Comparison of ENCODE assay signal across 8 mouse cellular contexts in the genomic region with DNA sequence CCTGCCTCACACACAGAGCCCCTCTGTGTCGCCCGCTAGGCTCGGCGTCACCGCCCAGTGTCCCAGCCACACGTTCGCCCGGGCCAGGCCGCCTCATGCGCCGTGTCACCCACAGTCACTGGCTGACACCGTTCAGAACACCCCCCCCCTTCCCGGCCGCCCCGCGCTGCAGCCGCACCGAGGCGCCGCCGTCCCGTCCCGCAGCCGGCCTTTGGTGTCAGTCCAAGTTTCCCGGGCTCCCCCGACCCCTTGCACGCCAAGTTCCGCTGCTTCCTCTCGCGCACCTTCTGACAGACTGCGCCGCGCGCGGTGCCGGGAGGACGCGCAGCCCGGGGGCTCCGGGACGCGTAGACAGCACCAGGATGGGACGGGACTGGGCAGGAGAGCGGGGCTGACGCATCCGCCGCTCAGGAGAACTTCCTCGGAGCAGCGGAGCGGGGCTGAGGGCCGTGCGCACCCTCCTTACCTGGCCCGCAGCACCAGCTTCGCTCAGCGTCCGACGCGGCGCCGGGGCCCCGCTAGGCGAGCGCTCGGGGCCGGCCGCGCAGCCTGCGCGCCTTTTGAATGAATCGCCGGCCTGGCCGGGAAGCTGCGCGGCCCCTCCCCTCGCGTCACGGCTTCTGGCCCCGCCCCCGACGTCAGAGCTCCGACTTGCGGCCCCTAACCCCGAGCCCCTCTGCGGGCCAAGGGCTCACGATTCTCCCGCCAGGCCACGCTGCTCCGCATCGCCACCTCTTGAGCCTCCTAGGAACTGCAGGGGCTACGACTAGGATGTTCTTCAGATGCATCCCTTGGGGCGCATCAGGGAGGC. TPM values are rescaled to one million over a fixed set of nuclear protein-coding genes. Genes with fewer than 3 reads are reported as not detected.
DNase-seq lines count a peak whose midpoint lies in the region; ATAC-seq and TF ChIP-seq lines count a peak whose summit lies in the region.

Gene Relt (minus strand): TSS at position 619 of the 811 bp plus-strand sequence.

- no peaks in the 10 kb centered on the region; the same call in 1 of the 2 replicates for H3K27me3 ChIP-seq in E14TG2a.4 (ENCODE audit: insufficient read depth, low read length)
- H3K27me3 ChIP-seq in forebrain, embryonic 11.5 days (ENCODE audit: control insufficient read depth, insufficient read depth, low read length), result no peaks in the 10 kb centered on the region
- H3K27me3 ChIP-seq in heart, embryonic 16.5 days (ENCODE audit: control insufficient read depth, insufficient read depth, low read length), result no peaks in the 10 kb centered on the region
- no peaks in the 10 kb centered on the region for H3K27me3 ChIP-seq in liver, embryonic 14.5 days (ENCODE audit: control insufficient read depth, insufficient read depth, low read length)
- H3K27me3 ChIP-seq in stomach, embryonic 15.5 days (replicated peaks), result no peaks in the 10 kb centered on the region

- TF ChIP-seq CTCF in E14TG2a.4 (conservative IDR thresholded peaks at IDR 0.05; ENCODE audit: low read length), result peak; percentile 62
- TF ChIP-seq CTCF in liver, embryonic 14.5 days (IDR thresholded peaks at IDR 0.05; ENCODE audit: low read depth), result peak; percentile 90

- ATAC-seq in forebrain, embryonic 11.5 days (replicated peaks; ENCODE audit: low FRiP score), result peak; percentile 94
- ATAC-seq in heart, embryonic 16.5 days (replicated peaks; ENCODE audit: extremely low read depth, insufficient read depth, low FRiP score), result peak; percentile 89
- peak; percentile 86 for ATAC-seq in liver, embryonic 14.5 days (ENCODE audit: insufficient read depth)
- ATAC-seq in stomach, embryonic 15.5 days (ENCODE audit: insufficient read depth, low FRiP score, low read depth), result peak; percentile 88

- WGBS in forebrain, embryonic 11.5 days, result under 1% methylated on average over 82 of the region's 91 CpGs
- under 1% methylated on average over 88 of the region's 91 CpGs for whole genome bisulfite sequencing in heart, embryonic 16.5 days
- under 1% methylated on average over 91 of the region's 91 CpGs for WGBS in liver, embryonic 14.5 days (ENCODE audit: insufficient replicate concordance)
- WGBS in stomach, embryonic 15.5 days, result under 1% methylated on average over 89 of the region's 91 CpGs

- no peaks in the 10 kb centered on the region for H3K9me3 ChIP-seq in E14TG2a.4 (ENCODE audit: low read length)
- no peaks in the 10 kb centered on the region for H3K9me3 ChIP-seq in forebrain, embryonic 11.5 days (ENCODE audit: control insufficient read depth, low read length)
- no peaks in the 10 kb centered on the region for H3K9me3 ChIP-seq in heart, embryonic 16.5 days (replicated peaks; ENCODE audit: control insufficient read depth, low read length)
- H3K9me3 ChIP-seq in liver, embryonic 14.5 days (ENCODE audit: control insufficient read depth, low read length), result no peaks in the 10 kb centered on the region
- H3K9me3 ChIP-seq in stomach, embryonic 15.5 days, result no peaks in the 10 kb centered on the region

- 0 out of 2 replicates have a peak, but pooled peaks cover 9% of the 10 kb centered on the region for H3K36me3 ChIP-seq in E14TG2a.4 (ENCODE audit: insufficient read depth, low read length)
- H3K36me3 ChIP-seq in forebrain, embryonic 11.5 days (ENCODE audit: control insufficient read depth, insufficient read depth, low read length), result no peaks in the 10 kb centered on the region
- H3K36me3 ChIP-seq in heart, embryonic 16.5 days (ENCODE audit: control insufficient read depth, insufficient read depth), result no peaks in the 10 kb centered on the region
- peaks cover 14% of the 10 kb centered on the region for H3K36me3 ChIP-seq in liver, embryonic 14.5 days (replicated peaks; ENCODE audit: control insufficient read depth, insufficient read depth, low read depth)
- H3K36me3 ChIP-seq in stomach, embryonic 15.5 days, result no peaks in the 10 kb centered on the region

- peak within 1 kb of the TSS; percentile 98 for H3K4me2 ChIP-seq in forebrain, embryonic 11.5 days (ENCODE audit: low read depth, low read length, severe bottlenecking)
- peak within 1 kb of the TSS; percentile 90 for H3K4me2 ChIP-seq in heart, embryonic 16.5 days (ENCODE audit: low read depth, low read length)
- H3K4me2 ChIP-seq in liver, embryonic 14.5 days (ENCODE audit: low read depth), result peak within 1 kb of the TSS; percentile 89
- peak within 1 kb of the TSS; percentile 99 for H3K4me2 ChIP-seq in stomach, embryonic 15.5 days

- H3K9ac ChIP-seq in forebrain, embryonic 11.5 days (ENCODE audit: low read length), result peak within 1 kb of the TSS; percentile 67
- peak within 1 kb of the TSS; percentile 85 for H3K9ac ChIP-seq in heart, embryonic 16.5 days (ENCODE audit: low read length)
- H3K9ac ChIP-seq in liver, embryonic 14.5 days (replicated peaks), result peak within 1 kb of the TSS; percentile 97
- H3K9ac ChIP-seq in stomach, embryonic 15.5 days, result peak within 1 kb of the TSS; percentile 74

- TF ChIP-seq EP300 in liver, embryonic 14.5 days (IDR thresholded peaks at IDR 0.05; ENCODE audit: low read depth), result no peak

- H3K4me1 ChIP-seq in E14TG2a.4 (replicated peaks; ENCODE audit: low read depth, low read length), result peaks cover 49% of the 10 kb centered on the region
- H3K4me1 ChIP-seq in forebrain, embryonic 11.5 days (replicated peaks; ENCODE audit: control insufficient read depth, insufficient read depth, low read length), result peaks cover 6% of the 10 kb centered on the region
- peaks cover 27% of the 10 kb centered on the region for H3K4me1 ChIP-seq in heart, embryonic 16.5 days (ENCODE audit: control insufficient read depth, insufficient read depth, low read length)
- H3K4me1 ChIP-seq in liver, embryonic 14.5 days (replicated peaks; ENCODE audit: control insufficient read depth in 2 of 2, insufficient read depth in 2 of 2, low read length in 1 of 2), result peaks cover 38 to 45% of the 10 kb centered on the region in 2 experiments
- H3K4me1 ChIP-seq in stomach, embryonic 15.5 days, result 0 out of 2 replicates have a peak, but pooled peaks cover 6% of the 10 kb centered on the region

- peak; percentile 95 for DNase-seq in c-Kit-positive CD71-positive TER-119-negative erythroid progenitor cells, embryonic 14.5 days (ENCODE audit: low read depth)
- peak; percentile 99 for DNase-seq in forebrain, embryonic 11.5 days (ENCODE audit: low spot score)
- peak; percentile 94 for DNase-seq in kidney, postnatal 25 days
- peak; percentile 90 to 93 (median 91) for DNase-seq in liver, embryonic 14.5 days (ENCODE audit: low read depth in 3 of 3, low spot score in 3 of 3)
- DNase-seq in neural tube, embryonic 10.5 days (ENCODE audit: extremely low spot score, low spot score), result peak; percentile 98

- peak within 1 kb of the TSS; percentile 93 for H3K4me3 ChIP-seq in E14TG2a.4 (replicated peaks; ENCODE audit: low read length)
- peak within 1 kb of the TSS; percentile 56 for H3K4me3 ChIP-seq in forebrain, embryonic 11.5 days (ENCODE audit: low read depth, low read length)
- H3K4me3 ChIP-seq in heart, embryonic 16.5 days (ENCODE audit: low read length), result peak within 1 kb of the TSS; percentile 88
- peak within 1 kb of the TSS; percentile 87 to 91 for H3K4me3 ChIP-seq in liver, embryonic 14.5 days (ENCODE audit: insufficient read depth in 1 of 2, low read depth in 2 of 2, low read length in 2 of 2)
- peak within 1 kb of the TSS; percentile 77 for H3K4me3 ChIP-seq in stomach, embryonic 15.5 days (replicated peaks)

- peak within 1 kb of the TSS; percentile 34; the same call in 1 of the 2 replicates for H3K27ac ChIP-seq in forebrain, embryonic 11.5 days (ENCODE audit: low read depth, low read length)
- peak within 1 kb of the TSS; percentile 83 for H3K27ac ChIP-seq in heart, embryonic 16.5 days (ENCODE audit: low read length)
- peak within 1 kb of the TSS; percentile 82 for H3K27ac ChIP-seq in liver, embryonic 14.5 days
- H3K27ac ChIP-seq in stomach, embryonic 15.5 days, result peak within 1 kb of the TSS; percentile 77

RNA-seq across cellular contexts. Expression of gene Relt, which starts in this region (rescaled TPM):
- polyA plus RNA-seq in forebrain, embryonic 11.5 days (2014; fragmentation: Nextera tagmentation; extraction: Ambion mirVana), result 2.5 and 2.7 TPM in 2 replicates
- polyA plus RNA-seq in heart, embryonic 16.5 days (2015; fragmentation: Nextera tagmentation; extraction: Ambion mirVana), result 4.7 and 5.0 TPM in 2 replicates
- 12.2 and 17.2 TPM in 2 replicates for polyA plus RNA-seq in liver, embryonic 14.5 days (2012; rRNA removed)
- 11.7 and 14.7 TPM in 2 replicates for polyA plus RNA-seq in liver, embryonic 14.5 days (2014; fragmentation: Nextera tagmentation; extraction: Ambion mirVana)
- 3.2 and 4.1 TPM in 2 replicates for polyA plus RNA-seq in stomach, embryonic 15.5 days (2015; fragmentation: Nextera tagmentation; extraction: Ambion mirVana)

Comparison
In these comparisons a context has a peak if more than half of its experiments do, and no peak if none do; other contexts are left out.
1. Peak in every context shown above with its lines: DNase-seq, ATAC-seq, H3K4me3 ChIP-seq and H3K27ac ChIP-seq.